Mouse (Mus musculus): ENCODE results near the gene Tm4sf1. TPM values are rescaled to one million over a fixed set of nuclear protein-coding genes. Genes with fewer than 3 reads are reported as not detected.
A peak's percentile ranks its signal among the peaks of the same experiment; 100 is the strongest.

The Tm4sf1 gene
- total RNA-seq, 4 experiments from 2014 or later, result 64.3 to 98.2 (median 76.0) TPM

GRCm38 (mm10) chr3:57287854-57288720, 13.7 kb downstream of the Tm4sf1 start:
- no peak for DNase-seq

- no peak for DNase-seq
Observed at GRCm38 (mm10) chr3:57287438-57287837, 14.3 kb downstream of the Tm4sf1 start.

GRCm38 (mm10) chr3:57278225-57278624, 23.6 kb downstream of the Tm4sf1 start:
- no peak for DNase-seq

- no peak for DNase-seq
Observed at GRCm38 (mm10) chr3:57277453-57277852, 24.3 kb downstream of the Tm4sf1 start.

GRCm38 (mm10) chr3:57276821-57277220, 25.0 kb downstream of the Tm4sf1 start:
- DNase-seq, result no peak

GRCm38 (mm10) chr3:57268994-57269393, 32.8 kb downstream of the Tm4sf1 start:
- DNase-seq, result no peak

- no peak for DNase-seq
Observed at GRCm38 (mm10) chr3:57267559-57268173, 34.1 kb downstream of the Tm4sf1 start.

- no peak for DNase-seq
Observed at GRCm38 (mm10) chr3:57253041-57253440, 48.7 kb downstream of the Tm4sf1 start.

GRCm38 (mm10) chr3:57252551-57252950, 49.2 kb downstream of the Tm4sf1 start:
- DNase-seq, result peak; percentile 21

- no peak for DNase-seq
Observed at GRCm38 (mm10) chr3:57245242-57245641, 56.5 kb downstream of the Tm4sf1 start.

Other genes with a start within 250 kb of the Tm4sf1 start
- gene Tm4sf4, start 123.3 kb upstream of the Tm4sf1 start, total RNA-seq (2022), result 1 to 10 TPM in 3 of 4 experiments, under 1 TPM in 1; 0.77 to 5.3 (median 1.5) TPM